Mouse (Mus musculus) midbrain, embryonic 10.5 days (tissue): Measurements from ENCODE around the gene Aplp1. TPM values are rescaled to one million over a fixed set of nuclear protein-coding genes. Genes with fewer than 3 reads are reported as not detected.

Source experiments
- polyA plus RNA-seq: library from polyadenylated mRNA; unstranded; fragments of >200 nt; fragmentation: Nextera tagmentation; extraction: Ambion mirVana; gene quantifications from 2 replicates; pipeline ENCODE4 v1.2.1, GENCODE M21; 2016

The Aplp1 gene
- polyA plus RNA-seq, 1 experiment from 2014 or later = 69.6 TPM

Other genes starting within 250 kb of the Aplp1 start
- 52.1 and 55.5 TPM in 2 replicates for gene Capns1, start 246.7 kb downstream of the Aplp1 start, polyA plus RNA-seq
- gene Polr2i, start 213.6 kb downstream of the Aplp1 start, polyA plus RNA-seq = 155 and 162 TPM in 2 replicates
- gene Tbcb, start 213.3 kb downstream of the Aplp1 start, polyA plus RNA-seq = 274 and 283 TPM in 2 replicates
- gene Ovol3, start 209.8 kb downstream of the Aplp1 start, polyA plus RNA-seq = not detected in 2 replicates
- gene Thap8, start 165.4 kb downstream of the Aplp1 start, polyA plus RNA-seq = 0.32 and 0.55 TPM in 2 replicates
- gene Wdr62, start 165.1 kb downstream of the Aplp1 start, polyA plus RNA-seq = 18.0 and 21.6 TPM in 2 replicates
- 54.9 and 76.3 TPM in 2 replicates for gene Clip3, start 153.8 kb downstream of the Aplp1 start, polyA plus RNA-seq
- gene Alkbh6, start 136.8 kb downstream of the Aplp1 start, polyA plus RNA-seq = 95.4 and 96.9 TPM in 2 replicates
- 13.7 and 14.8 TPM in 2 replicates for gene Syne4, start 130.7 kb downstream of the Aplp1 start, polyA plus RNA-seq
- gene E130208F15Rik, start 123.8 kb downstream of the Aplp1 start, polyA plus RNA-seq = 2.6 and 4.6 TPM in 2 replicates
- 19.3 and 22.5 TPM in 2 replicates for gene Sdhaf1, start 121.6 kb downstream of the Aplp1 start, polyA plus RNA-seq
- gene Lrfn3, start 82.8 kb downstream of the Aplp1 start, polyA plus RNA-seq = 5.4 and 6.2 TPM in 2 replicates
- 15.7 and 19.6 TPM in 2 replicates for gene Tyrobp, start 31.8 kb downstream of the Aplp1 start, polyA plus RNA-seq
- gene Hcst, start 25.7 kb downstream of the Aplp1 start, polyA plus RNA-seq = 0.35 TPM in 1 of 2 replicates, not detected in the other
- 1.4 and 1.5 TPM in 2 replicates for gene Nfkbid, start 23.8 kb downstream of the Aplp1 start, polyA plus RNA-seq
- 1.7 and 1.9 TPM in 2 replicates for gene Kirrel2, start 12.2 kb upstream of the Aplp1 start, polyA plus RNA-seq
- gene Nphs1, start 12.8 kb upstream of the Aplp1 start, polyA plus RNA-seq = 0.16 and 0.23 TPM in 2 replicates
- gene Prodh2, start 48.1 kb upstream of the Aplp1 start, polyA plus RNA-seq = not detected in 2 replicates
- gene Arhgap33, start 89.5 kb upstream of the Aplp1 start, polyA plus RNA-seq = 36.6 and 62.0 TPM in 2 replicates
- gene Hspb6, start 106.6 kb upstream of the Aplp1 start, polyA plus RNA-seq = 6.1 and 6.2 TPM in 2 replicates
- 13.4 and 17.1 TPM in 2 replicates for gene Proser3, start 106.8 kb upstream of the Aplp1 start, polyA plus RNA-seq
- 45.9 and 46.7 TPM in 2 replicates for gene Lin37, start 114.3 kb upstream of the Aplp1 start, polyA plus RNA-seq
- gene U2af1l4, start 117.8 kb upstream of the Aplp1 start, polyA plus RNA-seq = 93.2 and 99.5 TPM in 2 replicates
- 17.0 and 19.6 TPM in 2 replicates for gene Gm49396, start 117.8 kb upstream of the Aplp1 start, polyA plus RNA-seq
- 131 and 133 TPM in 2 replicates for gene Psenen, start 118.1 kb upstream of the Aplp1 start, polyA plus RNA-seq
- gene Igflr1, start 119.9 kb upstream of the Aplp1 start, polyA plus RNA-seq = 4.4 and 7.2 TPM in 2 replicates
- gene Kmt2b, start 143.2 kb upstream of the Aplp1 start, polyA plus RNA-seq = 7.4 and 10.6 TPM in 2 replicates
- 0.26 and 0.61 TPM in 2 replicates for gene Zbtb32, start 153.4 kb upstream of the Aplp1 start, polyA plus RNA-seq
- gene Upk1a, start 167.3 kb upstream of the Aplp1 start, polyA plus RNA-seq = 0.44 and 0.79 TPM in 2 replicates
- gene Cox6b1, start 180.6 kb upstream of the Aplp1 start, polyA plus RNA-seq = 779 and 792 TPM in 2 replicates
- not detected in 2 replicates for gene Etv2, start 190.3 kb upstream of the Aplp1 start, polyA plus RNA-seq
- gene Rbm42, start 204.8 kb upstream of the Aplp1 start, polyA plus RNA-seq = 140 and 145 TPM in 2 replicates
- gene Haus5, start 219.5 kb upstream of the Aplp1 start, polyA plus RNA-seq = 79.8 and 84.0 TPM in 2 replicates
- gene Pmis2, start 226.1 kb upstream of the Aplp1 start, polyA plus RNA-seq = not detected in 2 replicates